Mouse (Mus musculus): ENCODE data around the gene Cd247.
"Not testable (repeated sequence)": the region's sequence is repeated elsewhere in the genome, so short reads cannot be mapped to it uniquely, and the experiment has no call there.

Cd247 gene

DNA sequence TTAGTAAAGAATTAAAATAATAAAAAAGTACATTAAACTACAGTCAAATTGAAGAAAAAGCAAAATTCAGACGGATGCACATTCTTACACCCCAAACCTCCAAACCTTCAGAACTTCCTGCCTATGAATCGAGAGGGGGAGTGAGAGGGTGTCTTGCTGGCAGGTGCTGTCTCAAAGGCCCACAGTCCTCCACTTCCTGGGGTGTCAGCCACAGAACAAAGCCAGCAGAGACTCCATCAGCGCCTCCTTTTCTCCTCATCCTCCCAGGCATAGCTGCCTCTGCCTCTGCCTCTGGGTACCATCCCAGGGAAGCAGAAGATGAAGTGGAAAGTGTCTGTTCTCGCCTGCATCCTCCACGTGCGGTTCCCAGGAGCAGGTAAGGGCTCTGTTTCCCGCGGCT lies at the start of gene Cd247:
Cd247 (plus strand) TSS at position 171 of the 400 bp plus-strand sequence.
- DNase-seq (ENCODE audit: low spot score), result no peak

DNA sequence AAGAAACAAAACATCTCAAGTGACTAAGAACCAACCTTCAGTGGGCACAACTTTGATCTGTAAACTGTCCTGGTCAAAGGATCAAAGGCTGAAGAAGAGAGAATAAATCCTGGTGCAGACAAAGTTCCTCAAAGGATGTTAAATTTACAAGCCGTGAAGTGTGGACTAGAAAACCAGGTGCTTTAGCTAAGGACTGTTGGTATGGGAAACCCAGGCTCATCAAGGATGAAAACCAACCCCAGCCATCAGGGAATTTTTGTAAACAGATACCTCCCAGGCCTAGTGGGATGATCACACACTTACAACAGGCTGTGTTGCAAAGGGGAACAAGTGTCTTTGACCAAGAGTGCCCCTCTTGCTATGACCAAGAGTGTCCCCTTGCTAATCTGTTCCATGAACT lies 49.5 kb upstream of the Cd247 start:
- DNase-seq (ENCODE audit: low spot score), result no peak

GRCm38 (mm10) chr1:165741989-165742388 lies 46.5 kb upstream of the Cd247 start:
- no peak for DNase-seq (ENCODE audit: low spot score)

- no peak for DNase-seq (ENCODE audit: low spot score)
Measured at GRCm38 (mm10) chr1:165748053-165748452, 40.4 kb upstream of the Cd247 start.

DNA sequence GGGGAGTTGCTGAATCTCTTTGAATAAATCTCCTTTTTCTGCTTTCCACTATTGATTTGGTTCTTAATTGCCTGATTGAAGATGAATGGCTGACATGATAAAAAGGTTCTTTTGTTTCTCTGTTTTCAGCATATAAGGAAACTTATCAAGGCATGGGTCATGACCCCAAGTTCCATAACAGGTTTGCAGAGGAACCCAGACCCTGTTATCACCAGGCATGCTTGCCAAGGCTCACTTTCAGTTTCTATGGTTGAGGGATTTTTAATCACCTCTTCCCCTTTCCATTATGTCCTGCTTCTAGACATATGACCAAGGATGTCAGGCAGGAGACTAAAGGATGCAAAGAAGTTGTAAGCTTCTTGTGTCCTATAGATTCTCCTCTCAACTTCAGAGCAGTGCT lies 37.3 kb upstream of the Cd247 start:
- DNase-seq (ENCODE audit: low spot score), result no peak

GRCm38 (mm10) chr1:165751838-165752237 lies 36.6 kb upstream of the Cd247 start:
- DNase-seq (ENCODE audit: low spot score), result no peak

GRCm38 (mm10) chr1:165754205-165754604 lies 34.3 kb upstream of the Cd247 start:
- DNase-seq (ENCODE audit: low spot score), result no peak

DNA sequence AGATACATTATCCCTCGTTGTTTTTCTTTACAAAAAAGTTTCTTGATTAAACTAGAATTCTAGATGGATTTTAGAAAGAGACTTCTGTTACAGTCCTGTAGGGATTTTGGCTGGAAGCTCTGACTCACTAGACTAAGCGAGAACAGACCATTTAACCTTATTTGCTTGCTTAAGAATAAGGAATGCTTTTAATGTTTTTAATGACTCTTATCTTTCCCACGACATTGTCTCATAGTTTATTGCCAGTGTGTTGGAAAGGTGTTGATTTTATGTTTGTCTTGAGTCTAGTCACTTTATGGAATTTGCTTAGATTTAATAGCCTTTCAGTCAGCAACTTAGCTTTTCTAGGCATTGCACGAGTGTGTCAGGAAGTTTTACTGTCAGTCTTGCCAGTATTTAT lies 33.3 kb upstream of the Cd247 start:
- no peak for DNase-seq (ENCODE audit: low spot score)

DNA sequence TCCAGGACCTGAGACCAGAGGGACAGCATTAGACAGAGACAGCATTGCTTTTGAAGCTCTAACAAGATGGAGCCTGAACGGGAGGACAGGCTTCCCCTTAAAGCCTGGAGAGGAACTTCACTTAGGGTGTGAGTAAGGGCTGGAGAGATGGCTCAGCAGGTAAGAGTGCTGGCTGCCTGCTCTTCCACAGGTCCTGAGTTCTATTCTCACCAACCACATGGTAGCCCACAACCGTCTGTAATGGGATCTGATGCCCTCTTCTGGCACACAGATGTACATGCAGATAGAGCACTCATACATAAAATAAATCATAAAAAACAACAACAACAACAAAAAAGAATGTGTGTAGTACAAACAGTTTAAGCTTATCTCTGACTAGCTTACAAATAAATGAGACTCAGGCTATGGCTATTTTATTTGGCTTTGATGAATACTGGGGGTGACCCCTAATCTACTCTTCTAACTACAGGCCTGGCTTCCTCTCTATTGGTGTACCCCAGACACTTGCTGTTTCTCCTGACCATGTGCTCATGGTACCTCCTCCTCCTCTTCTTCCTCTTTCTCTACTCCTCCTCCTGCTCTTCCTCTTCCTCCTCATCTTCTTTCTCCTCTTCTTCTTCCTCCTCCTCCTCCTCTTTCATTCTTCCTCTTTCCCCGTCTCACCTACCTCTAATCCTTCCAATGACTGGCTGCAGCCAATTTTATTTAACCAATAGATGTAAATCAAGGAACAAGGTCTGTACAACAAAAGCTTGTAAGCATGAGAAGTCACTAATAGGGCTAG lies 26.8 kb upstream of the Cd247 start:
- DNase-seq (ENCODE audit: low spot score), result no peak

GRCm38 (mm10) chr1:165762498-165762897 lies 26.0 kb upstream of the Cd247 start:
- not testable (repeated sequence) for DNase-seq (ENCODE audit: low spot score)

GRCm38 (mm10) chr1:165762914-165763634 lies 25.4 kb upstream of the Cd247 start:
- DNase-seq (ENCODE audit: low spot score), result no peak

GRCm38 (mm10) chr1:165763635-165764372 lies 24.7 kb upstream of the Cd247 start, which contains the start of gene Creg1:
Gene Creg1, plus strand, starts transcription at chr1:165763746.
- peak; percentile 89 for DNase-seq (ENCODE audit: low spot score)

GRCm38 (mm10) chr1:165764571-165764970 lies 23.9 kb upstream of the Cd247 start:
- DNase-seq (ENCODE audit: low spot score), result no peak

DNA sequence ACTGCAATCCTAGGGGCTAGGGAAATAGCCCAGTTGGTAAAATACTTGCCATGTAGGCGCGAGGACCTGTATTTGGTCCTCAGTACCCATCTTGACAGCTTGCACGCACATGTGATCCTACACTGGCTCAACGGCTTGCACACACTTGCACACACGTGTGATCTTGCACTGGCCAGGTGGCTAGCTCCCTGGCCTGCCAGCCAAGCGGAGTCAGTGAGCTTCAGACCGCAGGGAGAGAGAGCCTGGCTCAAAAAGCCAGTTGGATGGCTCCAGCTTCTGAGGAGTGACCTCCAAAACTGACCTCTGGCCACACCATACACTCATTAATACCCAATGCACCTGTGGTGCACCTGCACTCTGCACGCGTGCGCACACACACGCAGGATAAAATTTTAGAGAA lies 23.4 kb upstream of the Cd247 start:
- no peak for DNase-seq (ENCODE audit: low spot score)

GRCm38 (mm10) chr1:165765651-165766294 lies 22.7 kb upstream of the Cd247 start:
- DNase-seq (ENCODE audit: low spot score), result no peak

GRCm38 (mm10) chr1:165766295-165766890 lies 22.1 kb upstream of the Cd247 start:
- DNase-seq (ENCODE audit: low spot score), result no peak

DNA sequence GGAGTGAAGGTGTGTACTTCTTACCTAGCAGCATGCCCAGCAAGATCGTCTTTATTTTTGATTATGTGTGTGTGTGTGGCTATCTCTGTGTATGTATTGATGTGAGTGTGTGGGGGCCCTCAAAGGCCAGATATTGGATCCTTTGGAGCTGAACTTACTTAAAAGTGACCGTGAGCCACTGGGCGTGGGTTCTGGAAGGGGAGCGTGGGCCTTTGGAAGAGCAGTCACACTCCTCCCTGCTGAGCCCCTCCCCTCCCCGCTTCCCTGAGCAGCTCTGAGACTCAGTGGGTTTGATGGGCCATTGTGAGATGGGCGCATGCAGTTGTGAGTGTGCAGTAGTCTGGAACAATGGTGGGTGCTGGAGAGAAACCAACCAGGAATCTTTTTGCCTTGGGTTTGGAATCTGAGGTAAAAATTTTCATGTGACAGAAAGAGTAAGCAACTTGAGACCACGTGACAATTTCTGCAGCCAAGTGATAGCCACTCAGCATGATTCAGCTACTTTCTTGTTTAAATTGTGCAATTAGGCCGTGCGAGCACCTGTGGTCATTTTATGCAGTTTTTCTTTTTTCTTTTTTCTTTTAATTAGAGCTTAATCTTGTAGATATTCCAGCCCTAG lies 19.5 kb upstream of the Cd247 start:
- DNase-seq (ENCODE audit: low spot score), result no peak

DNA sequence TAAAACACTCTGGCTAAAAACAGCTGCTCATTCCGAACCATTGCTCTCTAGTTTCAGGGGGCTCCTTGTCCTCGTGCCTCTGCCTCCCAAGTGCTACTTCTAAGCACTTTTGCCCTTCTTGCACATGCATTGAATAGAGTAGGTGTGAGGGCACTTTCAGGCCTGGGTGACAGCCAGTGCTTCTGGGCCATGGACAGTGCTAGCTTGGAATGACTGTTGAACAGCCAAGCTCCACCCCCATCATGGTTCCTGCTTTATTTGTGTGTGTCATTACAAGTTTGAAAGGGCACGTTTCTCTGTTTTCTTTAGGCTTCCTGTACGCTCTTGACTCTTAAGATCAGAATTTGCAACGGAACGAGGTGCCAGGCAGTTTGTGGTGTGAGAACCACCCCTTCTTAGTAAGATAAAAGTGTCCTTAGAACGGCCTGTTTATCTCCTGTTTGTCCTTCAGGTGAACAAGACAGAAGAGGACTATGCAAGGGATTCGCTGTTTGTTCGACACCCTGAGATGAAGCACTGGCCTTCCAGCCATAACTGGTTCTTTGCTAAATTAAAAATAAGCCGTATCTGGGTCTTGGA lies 18.2 kb upstream of the Cd247 start:
- DNase-seq (ENCODE audit: low spot score), result no peak

DNA sequence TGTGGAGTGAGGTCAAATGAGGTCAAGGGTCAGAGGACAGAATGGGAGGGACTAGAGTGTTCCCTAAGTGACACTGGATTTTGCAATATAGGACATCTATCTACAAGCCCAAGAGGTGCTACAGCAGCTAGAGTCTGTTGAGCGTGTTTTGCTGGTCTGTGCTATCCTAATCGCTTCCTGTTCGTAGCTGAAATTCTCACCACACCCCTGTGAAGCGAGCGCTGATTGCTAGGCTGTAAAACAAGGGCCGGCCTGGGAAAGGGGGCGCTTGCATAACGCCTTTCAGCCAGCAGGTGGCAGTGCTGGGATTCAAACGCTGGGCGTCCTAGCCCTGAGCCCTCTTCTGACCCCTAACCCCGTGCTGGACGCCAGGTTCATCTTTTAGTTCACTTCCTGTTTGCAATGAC lies 17.0 kb upstream of the Cd247 start:
- DNase-seq (ENCODE audit: low spot score), result no peak

- no peak for DNase-seq (ENCODE audit: low spot score)
Measured at GRCm38 (mm10) chr1:165771998-165772397, 16.5 kb upstream of the Cd247 start.

Data from left cerebral cortex, adult 11 months (tissue).